Mouse (Mus musculus) forebrain, embryonic 12.5 days (tissue): ENCODE measurements around the gene Bbs5. TPM values are rescaled to one million over a fixed set of nuclear protein-coding genes. Genes with fewer than 3 reads are reported as not detected.

ENCODE experiments used
- ATAC-seq: fragments of 200-750 bp; cut with Nextera tagmentation; 2 replicates; pipeline ENCODE4 v1.8.0; 2017; ENCODE audit warnings: moderate TSS enrichment; ENCODE audit not compliant: low FRiP score
- H3K27ac ChIP-seq: fragments of 300-500 bp; sonication (generic); 2 replicates; pipeline ENCODE4 v1.5.1; 2016; ENCODE audit warnings: mild to moderate bottlenecking
- H3K27me3 ChIP-seq: fragments of 300-500 bp; sonication (generic); 2 replicates; pipeline ENCODE4 v1.6.1; 2016; ENCODE audit warnings: mild to moderate bottlenecking
- H3K36me3 ChIP-seq: fragments of 300-500 bp; sonication (generic); replicated peaks from 2 replicates; pipeline ENCODE4 v1.6.1; 2016; ENCODE audit warnings: mild to moderate bottlenecking
- H3K4me1 ChIP-seq: fragments of 300-500 bp; sonication (generic); 2 replicates; pipeline ENCODE4 v1.6.1; 2016
- H3K4me2 ChIP-seq: fragments of 300-500 bp; sonication (generic); 2 replicates; pipeline ENCODE4 v1.6.1; 2016; ENCODE audit warnings: mild to moderate bottlenecking, moderate library complexity
- H3K4me3 ChIP-seq: fragments of 300-500 bp; sonication (generic); replicated peaks from 2 replicates; pipeline ENCODE4 v1.5.1; 2016; ENCODE audit warnings: mild to moderate bottlenecking
- H3K9ac ChIP-seq: fragments of 300-500 bp; sonication (generic); 2 replicates; pipeline ENCODE4 v1.6.1; 2016; ENCODE audit warnings: mild to moderate bottlenecking
- H3K9me3 ChIP-seq: fragments of 300-500 bp; sonication (generic); 2 replicates; pipeline ENCODE4 v1.6.1; 2016
- WGBS: fragments of 180-500 bp; shearing (Covaris S2); methylation state at CpG from one replicate; pipeline ENCODE4 v1.1.7; 2016; 5-methylcytosine and 5-hydroxymethylcytosine counted together
- polyA plus RNA-seq: library from polyadenylated mRNA; unstranded; fragments of >200 nt; fragmentation: Nextera tagmentation; extraction: Ambion mirVana; gene quantifications from 2 replicates; pipeline ENCODE4 v1.2.1, GENCODE M21; 2016

The Bbs5 gene
- polyA plus RNA-seq, 1 experiment from 2014 or later = 15.9 TPM

- Histone ChIP-seq H3K36me3 (0 out of 2 replicates have a peak, but pooled peaks cover 13% of the 10 kb centered on the region), H3K9ac (peak within 1 kb of the TSS; percentile 69), H3K4me1 (peaks cover 5% of the 10 kb centered on the region), H3K27me3 (peaks cover 4% of the 10 kb centered on the region), H3K27ac (no peak within 1 kb of the TSS), H3K9me3 (no peaks in the 10 kb centered on the region), H3K4me2 (peak within 1 kb of the TSS; percentile 63), H3K4me3 (peak within 1 kb of the TSS; percentile 78)
- peak; percentile 99 for ATAC-seq
- WGBS = under 1% methylated on average over 39 of the region's 39 CpGs
Measured at GRCm38 (mm10) chr2:69712981-69713625, 66.1 kb downstream of the Bbs5 start, which contains the start of gene Fastkd1. Fastkd1 (minus strand) TSS chr2:69713516.

GRCm38 (mm10) chr2:69713626-69714014 is 66.6 kb downstream of the Bbs5 start:
- peak overlapping the region; percentile 78 for H3K4me3 ChIP-seq
- peaks cover 5% of the 10 kb centered on the region for H3K4me1 ChIP-seq
- 41% methylated on average over 4 of the region's 4 CpGs for WGBS
- H3K9ac ChIP-seq = no peak overlapping the region
- ATAC-seq = no peak
- no peak overlapping the region for H3K27ac ChIP-seq
- 0 out of 2 replicates have a peak, but pooled peaks cover 13% of the 10 kb centered on the region for H3K36me3 ChIP-seq
- H3K9me3 ChIP-seq = no peaks in the 10 kb centered on the region
- H3K27me3 ChIP-seq = peaks cover 4% of the 10 kb centered on the region
- peak overlapping the region; percentile 63 for H3K4me2 ChIP-seq

- no peak overlapping the region for H3K9ac ChIP-seq
- H3K4me3 ChIP-seq = no peak overlapping the region
- 84% methylated on average over 5 of the region's 5 CpGs for WGBS
- H3K27ac ChIP-seq = no peak overlapping the region
- H3K36me3 ChIP-seq = 0 out of 2 replicates have a peak, but pooled peaks cover 11% of the 10 kb centered on the region
- H3K27me3 ChIP-seq = peaks cover 8% of the 10 kb centered on the region
- H3K4me1 ChIP-seq = peaks cover 5% of the 10 kb centered on the region
- no peak overlapping the region for H3K4me2 ChIP-seq
- ATAC-seq = no peak
- no peaks in the 10 kb centered on the region for H3K9me3 ChIP-seq
Measured at GRCm38 (mm10) chr2:69714126-69714525, 67.2 kb downstream of the Bbs5 start.

GRCm38 (mm10) chr2:69716483-69716882 is 69.5 kb downstream of the Bbs5 start:
- no peak overlapping the region for H3K4me3 ChIP-seq
- no peaks in the 10 kb centered on the region for H3K36me3 ChIP-seq
- 86% methylated on average over 3 of the region's 3 CpGs for WGBS
- no peak overlapping the region for H3K27ac ChIP-seq
- ATAC-seq = no peak
- no peaks in the 10 kb centered on the region for H3K9me3 ChIP-seq
- H3K4me2 ChIP-seq = no peak overlapping the region
- H3K4me1 ChIP-seq = peaks cover 5% of the 10 kb centered on the region
- no peak overlapping the region for H3K9ac ChIP-seq
- H3K27me3 ChIP-seq = peaks cover 28% of the 10 kb centered on the region

Other genes with a start within 250 kb of the Bbs5 start
- gene Lrp2, start 61.1 kb upstream of the Bbs5 start, polyA plus RNA-seq = 1.5 and 1.8 TPM in 2 replicates
- gene Klhl41, start 22.9 kb downstream of the Bbs5 start, polyA plus RNA-seq = 0.24 and 0.37 TPM in 2 replicates
- gene Fastkd1, start 66.3 kb downstream of the Bbs5 start, polyA plus RNA-seq = 16.7 and 18.7 TPM in 2 replicates
- 173 and 178 TPM in 2 replicates for gene Ppig, start 75.4 kb downstream of the Bbs5 start, polyA plus RNA-seq
- 4.4 and 4.5 TPM in 2 replicates for gene Ccdc173, start 142.4 kb downstream of the Bbs5 start, polyA plus RNA-seq
- 33.1 and 35.4 TPM in 2 replicates for gene Phospho2, start 142.5 kb downstream of the Bbs5 start, polyA plus RNA-seq
- gene Klhl23, start 174.8 kb downstream of the Bbs5 start, polyA plus RNA-seq = 43.8 and 47.9 TPM in 2 replicates
- 448 and 466 TPM in 2 replicates for gene Ssb, start 214.4 kb downstream of the Bbs5 start, polyA plus RNA-seq
- 38.3 and 38.5 TPM in 2 replicates for gene Mettl5, start 238.4 kb downstream of the Bbs5 start, polyA plus RNA-seq